Mouse (Mus musculus) lung, adult 2 months (tissue): Measurements from ENCODE around the gene Car11. TPM values are rescaled to one million over a fixed set of nuclear protein-coding genes. Genes with fewer than 3 reads are reported as not detected.

ENCODE experiments used
- DNase-seq: peaks from one replicate; pipeline ENCODE4 v3.0.0; 2022
- H3K4me1 ChIP-seq: fragments of 200-500 bp; 2 replicates; pipeline ENCODE4 v1.6.1; 2011; ENCODE audit warnings: low read length; ENCODE audit not compliant: control insufficient read depth, insufficient read depth
- H3K4me3 ChIP-seq: fragments of 200-500 bp; replicated peaks from 2 replicates; pipeline ENCODE3; 2011; ENCODE audit warnings: low read depth, mild to moderate bottlenecking, control low read depth, low read length; ENCODE audit errors: extremely low read depth
- CTCF ChIP-seq: fragments of 200-500 bp; IDR thresholded peaks from 2 replicates; pipeline ENCODE4 v1.5.1; 2011; ENCODE audit warnings: mild to moderate bottlenecking, low read length, control low read depth; ENCODE audit not compliant: insufficient read depth
- POLR2A ChIP-seq: fragments of 200-500 bp; IDR thresholded peaks from 2 replicates; pipeline ENCODE4 v1.6.1; 2011; ENCODE audit warnings: low read depth, mild to moderate bottlenecking, control low read depth, low read length, borderline replicate concordance; ENCODE audit errors: extremely low read depth
- WGBS: fragments of 180-500 bp; shearing (Covaris S2); methylation state at CpG from one replicate; pipeline ENCODE4 v1.1.7; 2018; 5-methylcytosine and 5-hydroxymethylcytosine counted together
- polyA plus RNA-seq: library from polyadenylated mRNA; depleted of rRNA; stranded (reverse); fragments of >200 nt; gene quantifications from 2 replicates; pipeline ENCODE4 v1.2.3, GENCODE M21; 2012

Gene Car11
- polyA plus RNA-seq, 1 experiment = 5.1 TPM

DNA sequence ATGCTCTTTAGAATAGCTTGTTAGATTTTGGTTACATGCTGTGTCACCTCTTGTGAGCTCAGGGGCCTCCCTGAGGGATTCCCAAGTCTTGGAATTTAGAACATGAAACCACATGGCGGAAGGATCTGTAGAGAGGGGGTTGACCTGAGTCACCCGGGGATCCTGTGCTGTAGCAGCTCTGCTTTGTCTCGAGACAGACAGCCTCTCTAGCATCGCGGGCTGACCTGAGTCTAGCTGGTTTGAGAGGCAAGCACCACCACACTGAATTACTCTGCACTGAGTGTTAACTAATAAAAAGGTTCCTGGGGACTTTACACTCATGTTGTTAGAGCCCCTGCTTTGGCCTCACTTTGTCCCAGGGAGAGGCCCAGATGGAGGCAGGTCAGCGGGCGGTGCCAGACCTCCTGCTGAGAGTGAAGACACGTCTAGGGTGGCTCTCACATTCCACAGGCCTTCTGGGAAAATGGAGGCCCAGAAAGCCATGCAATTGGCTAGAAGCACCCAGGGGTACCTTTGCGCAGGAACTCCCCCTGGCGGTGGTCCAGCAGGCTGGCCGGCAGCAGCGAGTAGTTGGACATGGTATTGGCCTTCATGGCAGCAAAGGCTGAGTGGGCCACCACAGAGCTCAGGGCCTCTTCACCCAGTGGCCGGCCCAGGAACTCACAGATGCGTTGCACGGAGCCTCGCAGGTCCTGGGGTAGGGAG lies 31.2 kb downstream of the Car11 start:
- no peak overlapping the region for H3K4me3 ChIP-seq
- no peaks in the 10 kb centered on the region for H3K4me1 ChIP-seq
- DNase-seq = no peak
- WGBS = 34% methylated on average over 16 of the region's 16 CpGs
- TF ChIP-seq CTCF (peak; percentile 37; the same call in 1 of the 2 replicates), POLR2A (no peak)

DNA sequence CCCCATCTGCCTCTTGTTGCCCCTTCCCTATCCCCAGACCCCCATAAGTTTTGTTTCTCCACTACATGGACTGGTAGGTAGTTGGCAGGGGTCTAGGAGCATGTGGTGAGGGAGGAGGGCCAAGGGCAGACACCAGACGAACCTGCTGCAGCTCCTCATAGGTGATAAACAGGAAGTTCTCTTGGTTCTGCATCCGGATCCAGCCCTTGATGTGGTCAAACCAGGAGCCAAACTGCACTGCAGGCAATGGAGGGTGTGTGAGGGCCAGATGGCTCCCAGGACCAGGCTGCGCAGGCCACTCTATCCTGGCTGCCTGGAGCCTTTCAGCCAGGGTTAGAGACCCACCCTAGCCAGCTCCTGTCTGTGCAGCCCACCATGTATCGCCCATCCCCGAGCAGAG lies 33.8 kb downstream of the Car11 start:
- Histone ChIP-seq H3K4me1 (no peaks in the 10 kb centered on the region), H3K4me3 (no peak overlapping the region)
- 58% methylated on average over 5 of the region's 5 CpGs for WGBS
- TF ChIP-seq CTCF (no peak), POLR2A (no peak)
- no peak for DNase-seq

GRCm38 (mm10) chr7:45739162-45739763 lies 39.6 kb downstream of the Car11 start:
- H3K4me1 ChIP-seq = no peaks in the 10 kb centered on the region
- DNase-seq = peak; percentile 80
- no peak overlapping the region for H3K4me3 ChIP-seq
- TF ChIP-seq POLR2A (no peak), CTCF (peak; percentile 77)
- WGBS = 8% methylated on average over 9 of the region's 9 CpGs

DNA sequence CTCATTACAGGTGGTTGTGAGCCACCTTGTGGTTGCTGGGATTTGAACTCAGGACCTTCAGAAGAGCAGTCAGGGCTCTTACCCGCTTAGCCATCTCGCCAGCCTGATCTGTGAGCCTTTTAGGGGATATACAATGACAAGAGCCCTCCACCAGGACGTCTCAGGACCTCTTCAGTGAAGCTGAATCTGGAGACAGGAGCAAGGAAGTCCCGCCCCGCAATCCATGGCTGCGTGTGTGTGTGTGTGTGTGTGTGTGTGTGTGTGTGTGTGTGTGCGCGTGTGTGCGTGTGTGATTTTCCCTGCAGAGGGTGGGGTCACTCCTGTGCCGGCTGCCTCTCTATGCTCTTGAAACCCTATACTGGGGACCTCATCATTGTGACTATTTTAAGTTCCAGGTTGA lies 40.2 kb downstream of the Car11 start:
- WGBS = 55% methylated on average over 10 of the region's 10 CpGs
- no peak overlapping the region for H3K4me3 ChIP-seq
- DNase-seq = no peak

GRCm38 (mm10) chr7:45741308-45741707 lies 41.7 kb downstream of the Car11 start:
- no peak for DNase-seq
- 74% methylated on average over 12 of the region's 12 CpGs for WGBS
- Histone ChIP-seq H3K4me1 (no peaks in the 10 kb centered on the region), H3K4me3 (no peak overlapping the region)
- TF ChIP-seq CTCF = no peak
- no peak for TF ChIP-seq POLR2A

More for the DNA sequence above, 40.2 kb downstream of the Car11 start:
- no peaks in the 10 kb centered on the region for H3K4me1 ChIP-seq
- TF ChIP-seq POLR2A (no peak), CTCF (no peak)

GRCm38 (mm10) chr7:45741777-45742176 lies 42.1 kb downstream of the Car11 start:
- no peaks in the 10 kb centered on the region for H3K4me1 ChIP-seq
- DNase-seq = no peak
- WGBS = 32% methylated on average over 11 of the region's 11 CpGs
- TF ChIP-seq POLR2A (peak; percentile 63; the same call in 1 of the 2 replicates), CTCF (no peak)
- peak overlapping the region; percentile 42 for H3K4me3 ChIP-seq

GRCm38 (mm10) chr7:45742338-45742737 lies 42.7 kb downstream of the Car11 start:
- Histone ChIP-seq H3K4me3 (peak overlapping the region; percentile 42), H3K4me1 (no peaks in the 10 kb centered on the region)
- WGBS = 21% methylated on average over 19 of the region's 19 CpGs
- no peak for DNase-seq
- TF ChIP-seq POLR2A (no peak), CTCF (0 out of 2 replicates have a peak, but pooled peaks have one; percentile 15)

- peak; percentile 61 for DNase-seq
These were observed 44.7 kb downstream of the Car11 start for GRCm38 (mm10) chr7:45744387-45744786.

GRCm38 (mm10) chr7:45746518-45746917 lies 46.9 kb downstream of the Car11 start:
- DNase-seq = no peak
- H3K4me1 ChIP-seq = no peaks in the 10 kb centered on the region
- TF ChIP-seq POLR2A (no peak), CTCF (peak; percentile 22; the same call in 1 of the 2 replicates)
- no peak overlapping the region for H3K4me3 ChIP-seq
- 60% methylated on average over 6 of the region's 6 CpGs for WGBS

More at GRCm38 (mm10) chr7:45744387-45744786, 44.7 kb downstream of the Car11 start:
- TF ChIP-seq CTCF = no peak
- TF ChIP-seq POLR2A = no peak
- H3K4me3 ChIP-seq = no peak overlapping the region
- no peaks in the 10 kb centered on the region for H3K4me1 ChIP-seq
- WGBS = 36% methylated on average over 2 of the region's 2 CpGs

DNA sequence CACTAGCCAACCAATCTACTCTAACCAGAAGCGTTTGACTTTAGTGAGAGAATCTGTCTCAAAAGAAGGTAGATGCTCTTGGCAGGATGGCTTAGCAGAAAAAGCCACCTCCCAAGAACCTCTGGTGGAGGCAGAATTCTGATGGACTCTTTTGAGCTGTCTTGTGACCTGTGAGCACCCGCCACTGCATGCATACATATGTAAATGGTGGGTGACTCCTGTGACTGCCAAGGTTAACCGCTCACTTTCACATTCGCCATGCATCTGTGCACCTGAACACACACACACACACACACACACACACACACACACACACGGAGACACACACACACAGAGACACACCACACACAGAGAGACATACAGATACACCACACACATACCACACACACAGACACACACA lies 47.8 kb downstream of the Car11 start:
- no peak for DNase-seq
- TF ChIP-seq CTCF (no peak), POLR2A (no peak)
- H3K4me3 ChIP-seq = no peak overlapping the region
- 92% methylated on average over 5 of the region's 5 CpGs for WGBS
- H3K4me1 ChIP-seq = no peaks in the 10 kb centered on the region
